Mouse (Mus musculus) Patski (cell line): Measurements from ENCODE around the gene Pmepa1. TPM values are rescaled to one million over a fixed set of nuclear protein-coding genes. Genes with fewer than 3 reads are reported as not detected.

Experiments used
- ATAC-seq: fragments of 100-300 bp; one replicate; pipeline ENCODE4 v1.8.0; 2021
- CTCF ChIA-PET: fragments of 350-600 bp; sonication (Branson Sonifier 250); formaldehyde crosslinking; loops from one replicate; lab custom pipeline; 2022; ENCODE audit warnings: inconsistent platforms; lab: Charles Lee
- POLR2A ChIA-PET: fragments of 350-600 bp; sonication (Branson Sonifier 250); formaldehyde crosslinking; loops from one replicate; lab custom pipeline; 2022; ENCODE audit warnings: antibody characterized with exemption, inconsistent platforms; lab: Charles Lee
- DNase-seq: peaks from one replicate; pipeline ENCODE4 v3.0.0-alpha.2; 2011; ENCODE audit warnings: low read depth, low spot score
- H3K27me3 ChIP-seq: fragments of 371-371 bp; one replicate; pipeline ENCODE4 v1.5.1; 2021
- CTCF ChIP-seq: fragments of 100-300 bp; IDR thresholded peaks from one replicate; pipeline ENCODE4 v1.5.1; 2021
- in situ Hi-C: fragments of 300-500 bp; cut with MboI; formaldehyde crosslinking; loops from 3 replicates; pipeline ENCODE4 v1.11.1; 2018; ENCODE audit warnings: low pct_unique_long_range_greater_than_20kb, mixed read lengths
- polyA plus RNA-seq: library from polyadenylated mRNA; unstranded; gene quantifications from one replicate; pipeline ENCODE4 v1.2.3, GENCODE M21; 2021

Pmepa1 gene
- polyA plus RNA-seq, 1 experiment from 2014 or later: 20.1 TPM

DNA sequence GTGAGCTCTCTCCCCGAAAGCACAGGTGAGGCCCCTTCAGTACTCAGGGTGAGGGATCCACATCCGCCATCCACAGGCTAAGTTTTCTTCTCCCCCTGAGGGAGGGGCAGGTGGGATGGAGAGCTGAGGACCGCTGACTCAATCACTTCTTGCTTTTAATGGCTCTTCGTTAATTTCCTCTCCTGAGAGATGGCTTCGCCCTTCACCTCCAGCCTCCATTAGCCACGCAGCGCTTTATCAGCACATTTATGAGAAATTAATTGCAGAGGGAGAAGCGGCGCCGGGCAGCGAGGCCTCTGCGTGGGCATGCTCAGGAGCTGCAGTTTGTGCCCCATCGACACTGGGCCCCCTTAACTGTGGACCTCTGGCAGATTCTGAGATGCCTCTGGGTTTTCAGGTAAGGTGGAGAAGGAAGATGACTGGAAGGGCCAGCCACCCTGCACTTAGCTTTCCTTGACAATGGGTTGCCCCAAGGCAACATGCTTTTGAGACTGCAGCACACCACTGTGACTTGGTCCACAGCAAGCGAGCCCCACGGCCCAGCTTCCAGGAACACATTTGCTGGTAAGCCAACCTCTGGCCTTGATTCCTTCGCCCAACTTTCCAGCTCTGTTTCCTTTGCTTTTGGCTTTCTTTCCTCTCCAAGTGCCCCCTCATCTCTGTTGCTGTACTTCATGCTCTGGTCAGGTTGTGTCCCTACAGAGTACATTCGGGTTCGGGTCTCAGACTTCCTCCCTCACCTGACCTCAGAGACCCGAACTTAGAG, 73.2 kb downstream of the Pmepa1 start:
- ChIA-PET CTCF (no interaction called here), POLR2A (no interaction called here)
- peaks cover 2% of the 10 kb centered on the region for H3K27me3 ChIP-seq
- no peak for DNase-seq
- in situ Hi-C loops: no loop called here
- TF ChIP-seq CTCF: no peak
- no peak for ATAC-seq

DNA sequence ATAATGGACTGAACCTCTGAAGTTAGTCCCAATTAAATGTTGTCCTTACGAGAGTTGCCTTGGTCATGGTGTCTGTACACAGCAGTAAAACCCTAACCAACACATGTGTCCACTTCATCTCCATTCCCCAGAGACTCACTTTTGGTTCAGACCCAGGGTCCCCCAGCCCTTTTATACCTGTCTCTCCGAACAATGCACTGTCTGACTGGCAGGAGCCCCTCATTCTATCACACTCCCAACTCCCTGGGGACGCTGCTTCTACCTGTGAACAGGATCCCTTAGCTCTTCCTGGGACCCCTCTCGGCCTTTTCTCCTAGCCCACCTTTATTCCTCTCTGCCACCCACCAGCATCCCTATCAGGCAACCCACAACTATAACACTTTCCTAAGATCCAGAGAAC, 81.5 kb downstream of the Pmepa1 start:
- no peak for ATAC-seq
- in situ Hi-C loops: loop anchor here (5.0 to 25.0 kb wide), 3 partner anchors 353 to 1693 kb away; partner anchors contain the start of gene Gnas
- CTCF ChIA-PET: no interaction called here
- TF ChIP-seq CTCF: no peak
- no peak for DNase-seq
- POLR2A ChIA-PET: no interaction called here
- H3K27me3 ChIP-seq: peaks cover 21% of the 10 kb centered on the region

DNA sequence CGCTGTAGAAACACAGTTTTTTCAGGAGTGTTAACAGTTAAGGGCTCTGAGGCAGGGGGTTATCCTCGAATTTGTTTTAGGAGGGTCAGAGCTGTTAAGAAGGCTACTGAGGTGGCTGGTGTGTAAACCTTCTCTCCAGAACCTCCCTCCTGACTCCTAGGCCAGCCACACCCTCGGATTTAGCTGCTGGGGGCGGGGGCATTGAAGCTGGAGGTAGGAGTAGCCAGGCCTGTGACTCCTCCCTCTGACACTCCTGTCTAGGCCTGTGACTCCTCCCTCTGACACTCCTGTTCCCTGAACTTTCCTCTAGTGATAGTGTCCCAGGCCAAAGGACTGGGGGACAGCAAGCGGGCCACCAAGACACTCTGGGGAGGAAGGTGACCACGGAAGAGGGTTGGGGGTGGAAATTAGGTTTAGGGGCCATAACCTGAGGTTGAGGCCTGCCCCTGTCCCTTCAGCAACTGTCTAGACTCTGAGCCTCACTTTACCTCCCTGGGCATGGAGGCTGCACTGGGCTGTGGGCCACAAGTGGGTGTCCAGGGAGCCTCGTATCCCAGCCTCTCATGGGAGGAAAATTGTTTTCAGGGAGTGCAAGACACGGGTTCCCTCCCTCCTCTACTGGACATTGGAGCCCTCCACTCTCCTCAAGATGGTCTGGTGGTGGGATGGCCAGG, 89.0 kb downstream of the Pmepa1 start:
- in situ Hi-C loops: loop anchor here (25.0 kb wide), 2 partner anchors 1100 to 1700 kb away; partner anchors contain the start of gene Gnas
- ChIA-PET POLR2A (no interaction called here), CTCF (interaction anchor here (1.5 to 2.5 kb wide), 4 partner anchors 33 to 376 kb away, joined by 4 to 8 read pairs (median 8); no protein-coding TSS in a partner anchor)
- TF ChIP-seq CTCF: no peak
- ATAC-seq: no peak
- peaks cover 3% of the 10 kb centered on the region for H3K27me3 ChIP-seq
- DNase-seq: no peak

DNA sequence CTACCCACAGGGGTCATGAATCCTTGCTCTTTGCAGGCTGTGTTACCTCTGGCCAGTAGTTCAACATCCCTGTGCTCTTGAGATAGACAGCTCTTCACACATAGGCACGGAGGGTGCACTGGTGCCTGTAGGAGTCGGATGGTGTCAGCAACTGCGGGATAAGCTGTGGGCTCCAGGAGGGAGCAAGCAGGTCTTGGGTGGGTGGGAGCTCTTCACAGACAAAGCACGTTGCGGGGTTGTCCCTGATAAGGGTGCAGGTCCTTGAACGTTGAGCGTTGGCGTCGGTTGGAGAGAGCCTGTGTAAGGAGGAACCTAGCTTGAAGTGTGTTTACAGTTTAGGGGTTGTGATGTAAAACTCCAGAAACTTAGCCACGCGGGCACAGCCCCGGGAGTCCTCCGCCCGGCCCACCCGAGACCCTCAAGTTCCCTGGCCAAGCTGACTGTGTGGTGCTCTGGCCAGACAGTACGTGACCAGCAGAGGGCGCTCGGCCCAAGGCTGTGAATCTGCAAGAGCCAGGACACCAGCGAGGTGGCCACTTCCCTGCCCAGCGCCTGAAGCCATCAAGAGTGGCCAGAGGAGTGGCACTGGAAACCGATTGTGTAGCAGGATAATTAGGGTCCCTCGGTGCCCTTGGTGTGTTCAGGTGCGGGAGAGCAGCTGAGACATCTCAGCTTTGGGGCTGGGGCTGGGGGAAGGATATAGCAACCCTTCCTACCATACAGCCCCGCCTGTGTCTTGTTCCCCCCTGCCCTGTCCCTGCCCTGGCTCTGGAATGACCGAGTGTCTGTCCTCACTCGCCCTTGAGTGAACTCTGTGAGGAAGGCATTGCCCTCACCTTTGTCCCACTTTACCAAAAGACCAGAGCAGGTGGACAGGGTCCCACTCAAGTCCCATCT, 90.0 kb downstream of the Pmepa1 start:
- ATAC-seq (peak; percentile 23), DNase-seq (no peak)
- CTCF ChIA-PET: interaction anchor here (0.7 to 2.5 kb wide), 12 partner anchors 29 to 377 kb away, joined by 3 to 9 read pairs (median 4); no protein-coding TSS in a partner anchor
- POLR2A ChIA-PET: interaction anchor here (0.5 kb wide), 1 partner anchor 121 kb away, joined by 3 read pairs; no protein-coding TSS in a partner anchor
- H3K27me3 ChIP-seq: peaks cover 3% of the 10 kb centered on the region
- no peak for TF ChIP-seq CTCF
- in situ Hi-C loops: loop anchor here (25.0 kb wide), 2 partner anchors 1101 to 1701 kb away; partner anchors contain the start of gene Gnas

DNA sequence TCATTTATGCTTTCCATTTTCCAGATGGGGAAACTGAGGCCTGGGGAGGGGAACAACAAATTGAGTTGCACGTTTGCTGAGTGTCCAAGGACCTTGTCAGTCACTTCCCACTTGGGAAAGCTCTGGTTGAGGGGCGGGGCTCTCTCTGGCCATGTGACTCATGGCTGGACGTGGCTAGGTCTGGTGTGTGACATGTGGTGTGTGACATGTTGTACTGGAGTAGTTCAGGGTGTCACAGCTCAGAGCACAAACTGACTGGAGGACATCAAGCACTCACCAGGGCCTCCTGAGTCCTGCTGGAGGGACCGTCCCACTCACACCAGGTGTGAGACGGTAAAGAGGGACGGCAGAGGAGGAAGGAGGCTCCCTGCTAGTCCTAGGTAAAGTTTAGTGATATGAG, 91.1 kb downstream of the Pmepa1 start:
- ATAC-seq (no peak), DNase-seq (no peak)
- no peak for TF ChIP-seq CTCF
- ChIA-PET POLR2A (no interaction called here), CTCF (interaction anchor here (0.9 to 2.5 kb wide), 5 partner anchors 78 to 376 kb away, joined by 4 to 9 read pairs (median 8); no protein-coding TSS in a partner anchor)
- in situ Hi-C loops: loop anchor here (25.0 kb wide), 2 partner anchors 1102 to 1702 kb away; partner anchors contain the start of gene Gnas
- peaks cover 6% of the 10 kb centered on the region for H3K27me3 ChIP-seq

DNA sequence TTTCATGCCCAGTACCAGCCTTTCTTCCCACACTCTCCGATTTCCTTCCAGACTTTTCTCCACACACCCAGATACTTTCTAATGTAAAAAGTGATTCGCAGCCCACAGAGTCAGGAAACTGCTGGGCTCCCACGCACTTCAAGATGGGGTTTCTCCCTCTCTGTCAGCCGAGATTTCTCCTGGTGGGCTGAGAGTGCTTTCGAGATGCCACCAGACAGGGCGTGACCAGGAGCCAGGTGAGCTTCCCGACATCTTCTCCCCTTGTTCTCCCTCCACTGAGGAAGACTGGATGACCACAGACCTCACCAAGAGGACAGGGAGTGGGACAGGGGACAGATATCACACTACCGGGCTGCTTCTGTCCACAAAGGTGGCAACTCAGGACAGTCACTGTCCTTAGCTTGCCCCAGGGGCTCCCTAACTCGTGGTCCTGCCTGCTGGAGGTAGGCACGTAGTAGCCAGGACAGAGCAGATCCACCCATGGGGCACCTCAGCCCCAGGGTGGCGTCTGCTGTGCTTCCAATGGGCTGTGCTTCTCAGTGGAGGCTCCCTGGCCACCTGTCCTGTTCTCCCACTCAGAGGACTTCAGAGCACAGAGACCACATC, 91.8 kb downstream of the Pmepa1 start:
- no peak for TF ChIP-seq CTCF
- ChIA-PET POLR2A (no interaction called here), CTCF (interaction anchor here (1.0 to 2.0 kb wide), 3 partner anchors 48 to 377 kb away, joined by 3 to 9 read pairs (median 3); no protein-coding TSS in a partner anchor)
- no peak for ATAC-seq
- in situ Hi-C loops: loop anchor here (5.0 to 25.0 kb wide), 3 partner anchors 77 to 1703 kb away; partner anchors contain the start of gene Gnas
- no peak for DNase-seq
- peaks cover 13% of the 10 kb centered on the region for H3K27me3 ChIP-seq

DNA sequence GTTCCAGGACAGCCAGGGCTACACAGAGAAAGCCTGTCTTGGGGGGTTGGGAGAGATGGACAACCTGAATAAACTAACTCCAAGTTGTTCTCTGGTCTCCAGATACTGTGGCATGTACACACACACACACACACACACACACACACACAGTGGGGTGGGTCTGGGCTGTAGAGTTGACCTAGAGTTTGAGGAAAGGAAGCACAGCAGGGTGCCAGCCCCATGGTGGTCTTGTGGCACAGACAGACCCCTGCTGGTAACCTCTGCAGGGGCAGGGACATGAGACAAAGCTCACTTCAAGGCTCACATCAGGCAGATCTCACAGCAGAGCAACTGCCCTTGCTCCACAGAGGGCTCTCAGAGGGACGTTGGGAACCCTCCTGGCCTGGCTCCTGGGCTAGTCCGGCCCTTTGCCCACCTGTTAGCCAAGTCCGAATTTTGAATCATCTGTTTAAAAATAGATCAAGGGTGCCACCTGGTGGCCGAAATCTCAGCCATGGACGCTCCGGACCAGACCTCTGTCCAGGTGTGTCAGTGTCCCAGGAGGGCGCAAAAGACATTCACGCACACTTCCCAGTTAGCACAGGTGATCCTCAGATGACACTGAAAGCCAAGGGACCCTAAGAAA, 92.4 kb downstream of the Pmepa1 start:
- POLR2A ChIA-PET: no interaction called here
- DNase-seq (no peak), ATAC-seq (no peak)
- TF ChIP-seq CTCF: no peak
- CTCF ChIA-PET: interaction anchor here (1.0 to 1.1 kb wide), 2 partner anchors 47 to 378 kb away, joined by 3 read pairs; no protein-coding TSS in a partner anchor
- in situ Hi-C loops: loop anchor here (5.0 to 25.0 kb wide), 3 partner anchors 77 to 1703 kb away; partner anchors contain the start of gene Gnas
- peaks cover 18% of the 10 kb centered on the region for H3K27me3 ChIP-seq

DNA sequence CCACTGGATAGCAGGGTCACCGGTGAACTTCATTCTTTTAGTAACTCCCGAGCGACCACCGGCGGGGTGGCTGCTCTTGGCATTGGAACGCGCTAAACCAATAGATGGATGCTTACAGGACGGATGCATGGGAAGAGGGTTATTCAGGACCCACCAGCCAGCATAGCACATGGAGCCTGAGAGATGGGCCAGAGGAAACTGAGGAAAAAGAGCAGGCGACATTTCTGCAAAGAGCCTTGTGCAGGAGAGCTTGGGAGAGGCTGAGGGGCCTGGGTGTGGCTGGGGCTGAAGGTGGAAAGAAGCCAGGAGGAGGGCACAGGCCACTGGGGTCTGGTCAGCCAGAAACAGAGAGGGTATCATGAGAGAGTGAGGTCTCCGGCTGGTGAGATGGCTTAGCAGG, 93.0 kb downstream of the Pmepa1 start:
- peaks cover 21% of the 10 kb centered on the region for H3K27me3 ChIP-seq
- in situ Hi-C loops: loop anchor here (5.0 to 25.0 kb wide), 3 partner anchors 76 to 1704 kb away; partner anchors contain the start of gene Gnas
- ATAC-seq: no peak
- no peak for TF ChIP-seq CTCF
- POLR2A ChIA-PET: no interaction called here
- CTCF ChIA-PET: interaction anchor here (1.0 kb wide), 1 partner anchor 47 kb away, joined by 3 read pairs; no protein-coding TSS in a partner anchor
- no peak for DNase-seq

DNA sequence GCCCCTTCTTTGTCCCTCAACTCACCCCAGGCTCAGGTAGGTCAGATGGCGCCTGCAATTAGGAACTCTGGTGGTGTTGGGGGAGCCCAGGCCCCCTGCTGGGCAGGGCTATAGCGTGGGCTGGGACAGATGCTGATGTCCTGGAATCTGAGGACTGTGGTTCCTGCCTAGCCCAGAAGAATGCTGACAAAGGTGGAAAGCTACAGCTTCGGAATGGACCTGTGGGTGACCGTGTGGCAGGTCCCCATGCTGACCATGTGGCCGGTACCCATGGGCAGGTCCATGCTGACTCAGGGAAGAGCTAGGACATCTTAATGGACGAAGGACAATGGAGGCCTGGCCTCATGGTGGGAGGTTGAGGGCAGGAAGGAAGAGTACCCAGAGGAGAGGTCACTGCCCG, 93.5 kb downstream of the Pmepa1 start:
- in situ Hi-C loops: loop anchor here (5.0 to 25.0 kb wide), 3 partner anchors 75 to 1705 kb away; partner anchors contain the start of gene Gnas
- ATAC-seq (no peak), DNase-seq (no peak)
- peaks cover 23% of the 10 kb centered on the region for H3K27me3 ChIP-seq
- ChIA-PET POLR2A (no interaction called here), CTCF (interaction anchor here (1.5 kb wide), 1 partner anchor 379 kb away, joined by 4 read pairs; no protein-coding TSS in a partner anchor)
- no peak for TF ChIP-seq CTCF
